Mouse (Mus musculus) myocyte (in vitro differentiated cells): ENCODE measurements around the gene Pecr. TPM values are rescaled to one million over a fixed set of nuclear protein-coding genes. Genes with fewer than 3 reads are reported as not detected.

Experiments
- H3K27me3 ChIP-seq: one replicate; pipeline ENCODE4 v1.6.1; 2011; ENCODE audit not compliant: control insufficient read depth, insufficient read depth, insufficient read length
- H3K36me3 ChIP-seq: one replicate; pipeline ENCODE4 v1.6.1; 2011; ENCODE audit not compliant: control insufficient read depth, insufficient read depth
- H3K4me2 ChIP-seq: one replicate; pipeline ENCODE4 v1.6.1; 2011; ENCODE audit warnings: low read depth, control low read depth
- H3K4me3 ChIP-seq: one replicate; pipeline ENCODE4 v1.5.1; 2011; ENCODE audit warnings: mild to moderate bottlenecking, control low read depth, moderate library complexity
- H3K79me2 ChIP-seq: one replicate; pipeline ENCODE4 v1.6.1; 2011; ENCODE audit not compliant: control insufficient read depth, insufficient read depth
- H3ac ChIP-seq: one replicate; pipeline ENCODE4 v1.6.1; 2011; ENCODE audit not compliant: control insufficient read depth, insufficient read length
- CEBPB ChIP-seq: IDR thresholded peaks from 2 replicates; pipeline ENCODE4 v1.6.1; 2011; ENCODE audit warnings: mild to moderate bottlenecking, moderate library complexity; ENCODE audit not compliant: poor library complexity, insufficient read depth, severe bottlenecking
- E2F4 ChIP-seq: IDR thresholded peaks from one replicate; pipeline ENCODE4 v1.6.1; 2011; ENCODE audit warnings: mild to moderate bottlenecking, control low read depth, moderate library complexity; ENCODE audit not compliant: insufficient read depth
- MAX ChIP-seq: IDR thresholded peaks from one replicate; pipeline ENCODE4 v1.6.1; 2011; ENCODE audit warnings: low read depth, mild to moderate bottlenecking, control low read depth
- MYOD1 ChIP-seq, 3 experiments: IDR thresholded peaks; one replicate each; pipeline ENCODE4 v1.6.1; 2011; ENCODE audit warnings: control low read depth in 2 of 3, low read depth in 2 of 3, mild to moderate bottlenecking in 2 of 3, moderate library complexity in 1 of 3; ENCODE audit not compliant: insufficient read length in 2 of 3, control insufficient read depth in 1 of 3
- MYOG ChIP-seq, 3 experiments: IDR thresholded peaks; one replicate each; pipeline ENCODE4 v1.6.1; 2011; ENCODE audit warnings: control low read depth in 2 of 3, low read depth in 2 of 3, mild to moderate bottlenecking in 2 of 3; ENCODE audit not compliant: insufficient read length in 2 of 3, control insufficient read depth in 1 of 3, insufficient read depth in 1 of 3
- POLR2A ChIP-seq: IDR thresholded peaks from one replicate; pipeline ENCODE4 v1.6.1; 2011; ENCODE audit warnings: low read depth, mild to moderate bottlenecking, control low read depth, moderate library complexity; ENCODE audit not compliant: insufficient read length
- POLR2AphosphoS2 ChIP-seq: IDR thresholded peaks from one replicate; pipeline ENCODE4 v1.6.1; 2011; ENCODE audit warnings: low read depth, control low read depth; ENCODE audit not compliant: insufficient read length
- REST ChIP-seq: IDR thresholded peaks from one replicate; pipeline ENCODE4 v1.6.1; 2011; ENCODE audit warnings: mild to moderate bottlenecking, control low read depth, moderate library complexity; ENCODE audit not compliant: insufficient read depth, insufficient read length
- SRF ChIP-seq: IDR thresholded peaks from one replicate; pipeline ENCODE4 v1.6.1; 2011; ENCODE audit warnings: low read depth; ENCODE audit not compliant: control insufficient read depth, insufficient read length
- TCF12 ChIP-seq: IDR thresholded peaks from one replicate; pipeline ENCODE4 v1.6.1; 2011; ENCODE audit warnings: mild to moderate bottlenecking, control low read depth; ENCODE audit not compliant: poor library complexity, insufficient read depth, severe bottlenecking
- TCF3 ChIP-seq: IDR thresholded peaks from one replicate; pipeline ENCODE4 v1.6.1; 2011; ENCODE audit warnings: low read depth, control low read depth; ENCODE audit not compliant: insufficient read length
- USF1 ChIP-seq: IDR thresholded peaks from one replicate; pipeline ENCODE4 v1.6.1; 2011; ENCODE audit warnings: low read depth, mild to moderate bottlenecking, control low read depth, moderate library complexity
- polyA plus RNA-seq: library from polyadenylated mRNA; unstranded; fragments of >200 nt; fragmentation: generic; extraction: Trizol; gene quantifications from one replicate; pipeline ENCODE4 v1.2.1, GENCODE M21; 2012; ENCODE audit warnings: missing spikeins

The Pecr gene
- polyA plus RNA-seq, 1 experiment: 13.7 TPM

- no peak for TF ChIP-seq TCF12
- no peak for TF ChIP-seq REST
- no peak for TF ChIP-seq POLR2AphosphoS2
- TF ChIP-seq MAX: no peak
- TF ChIP-seq POLR2A: no peak
- no peak for TF ChIP-seq MYOG (IDR thresholded peaks at IDR 0.05; ENCODE audit: control insufficient read depth in 1 of 3, insufficient read depth in 1 of 3, insufficient read length in 2 of 3, low read depth in 2 of 3)
- Histone ChIP-seq H3ac (no peak overlapping the region), H3K36me3 (no peaks in the 10 kb centered on the region), H3K79me2 (no peaks in the 10 kb centered on the region), H3K4me2 (no peak overlapping the region), H3K27me3 (no peaks in the 10 kb centered on the region), H3K4me3 (no peak overlapping the region)
Measured at GRCm38 (mm10) chr1:72213954-72214353, 70.2 kb downstream of the Pecr start.

- TF ChIP-seq MYOG (IDR thresholded peaks at IDR 0.05; ENCODE audit: control insufficient read depth in 1 of 3, insufficient read depth in 1 of 3, insufficient read length in 2 of 3, low read depth in 2 of 3): peak in 1 of 3 experiments; percentile 10
- TF ChIP-seq CEBPB: no peak
- TF ChIP-seq TCF3: peak; percentile 3
- no peak for TF ChIP-seq TCF12
- no peak for TF ChIP-seq REST
- TF ChIP-seq MAX: no peak
- no peak for TF ChIP-seq MYOD1 (IDR thresholded peaks at IDR 0.05; ENCODE audit: control insufficient read depth in 1 of 3, insufficient read length in 2 of 3, low read depth in 2 of 3)
- TF ChIP-seq USF1: no peak
- peak; percentile 69 for TF ChIP-seq POLR2AphosphoS2
- TF ChIP-seq SRF: no peak
- peak; percentile 82 for TF ChIP-seq POLR2A
- peak; percentile 73 for TF ChIP-seq E2F4
- Histone ChIP-seq H3K27me3 (no peaks in the 10 kb centered on the region), H3K79me2 (no peaks in the 10 kb centered on the region), H3K4me3 (peak within 1 kb of the TSS; percentile 22), H3K36me3 (no peaks in the 10 kb centered on the region), H3ac (peak within 1 kb of the TSS; percentile 37), H3K4me2 (peak within 1 kb of the TSS; percentile 88)
Measured at GRCm38 (mm10) chr1:72211701-72212699, 72.1 kb downstream of the Pecr start, which contains the start of gene Mreg. Gene Mreg, minus strand, starts transcription at chr1:72212307.

- Histone ChIP-seq H3ac (peak overlapping the region; percentile 37), H3K4me2 (peak overlapping the region; percentile 88), H3K27me3 (no peaks in the 10 kb centered on the region), H3K79me2 (no peaks in the 10 kb centered on the region), H3K36me3 (no peaks in the 10 kb centered on the region), H3K4me3 (peak overlapping the region; percentile 22)
- TF ChIP-seq USF1 (no peak), REST (no peak), POLR2AphosphoS2 (no peak), CEBPB (no peak), TCF12 (no peak), MYOD1 (IDR thresholded peaks at IDR 0.05; ENCODE audit: control insufficient read depth in 1 of 3, insufficient read length in 2 of 3, low read depth in 2 of 3) (no peak), E2F4 (no peak), SRF (no peak)
Measured at GRCm38 (mm10) chr1:72210803-72211679, 73.1 kb downstream of the Pecr start.

Other genes with a start within 250 kb of the Pecr start
- 2.0 TPM for gene Mreg, start 72.0 kb downstream of the Pecr start, polyA plus RNA-seq
- gene Tmem169, start 55 bp upstream of the Pecr start, polyA plus RNA-seq: 0.41 TPM
- 23.5 TPM for gene Xrcc5, start 23.1 kb upstream of the Pecr start, polyA plus RNA-seq